Mouse (Mus musculus) T-cell, adult 2 months (primary cell): ENCODE data around the gene Iffo1.
A peak's percentile ranks its signal among the peaks of the same experiment; 100 is the strongest.

Source experiments
- DNase-seq: peaks from one replicate; pipeline ENCODE4 v3.0.0; 2022; ENCODE audit warnings: low spot score

The Iffo1 gene

DNA sequence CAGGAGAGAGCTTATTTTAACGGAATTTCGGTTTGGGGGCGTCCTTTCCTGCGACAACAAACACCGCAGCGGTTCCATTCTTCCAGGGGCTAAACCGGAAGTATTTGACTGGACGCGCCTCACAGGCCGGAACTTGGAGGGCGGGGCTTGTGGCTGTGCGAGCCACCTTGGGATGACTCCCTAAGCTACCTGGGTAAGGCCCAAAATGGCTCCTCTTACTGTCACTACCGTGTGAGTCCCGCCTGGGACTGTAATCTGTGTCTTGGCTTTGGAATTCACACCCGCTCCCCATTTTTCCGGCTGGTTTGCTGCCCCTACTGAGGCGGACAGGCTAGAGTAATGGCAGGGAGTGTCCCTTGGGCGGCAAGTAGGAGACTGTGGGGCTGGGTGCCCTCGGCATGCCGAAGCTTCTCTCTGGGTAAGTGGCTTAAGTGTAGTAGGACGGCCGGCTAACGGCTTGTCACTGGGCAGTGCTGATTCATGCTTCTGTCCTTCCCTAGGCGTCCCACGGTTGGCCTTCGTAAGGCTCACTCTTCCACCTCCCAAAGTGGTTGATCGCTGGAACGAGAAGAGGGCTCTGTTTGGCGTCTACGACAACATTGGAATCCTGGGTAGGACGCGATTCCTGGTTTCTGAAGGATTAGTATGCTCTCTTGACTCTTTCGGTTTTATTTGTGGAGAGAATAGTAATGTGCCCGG lies 47.1 kb downstream of the Iffo1 start:
- peak; percentile 85 for DNase-seq

DNA sequence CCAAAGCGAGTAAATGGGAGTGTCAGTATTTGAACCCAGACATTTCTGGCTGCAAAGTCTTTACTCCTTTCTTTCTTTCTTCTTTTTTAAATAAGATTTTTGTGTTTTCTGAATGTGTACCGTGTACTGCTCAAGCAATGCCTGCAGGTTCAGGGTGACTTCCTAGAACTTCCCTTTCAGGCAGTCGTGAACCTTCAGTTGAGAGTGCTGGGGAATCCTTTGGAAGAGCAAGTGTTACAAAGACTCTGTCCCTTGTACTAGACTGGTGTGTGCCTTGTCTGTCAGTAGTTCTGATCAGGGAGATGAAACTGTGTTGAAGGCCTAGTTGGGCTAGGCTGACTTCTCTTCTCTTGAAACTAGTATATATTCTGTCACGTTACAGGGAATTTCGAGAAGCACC lies 47.8 kb downstream of the Iffo1 start:
- no peak for DNase-seq

DNA sequence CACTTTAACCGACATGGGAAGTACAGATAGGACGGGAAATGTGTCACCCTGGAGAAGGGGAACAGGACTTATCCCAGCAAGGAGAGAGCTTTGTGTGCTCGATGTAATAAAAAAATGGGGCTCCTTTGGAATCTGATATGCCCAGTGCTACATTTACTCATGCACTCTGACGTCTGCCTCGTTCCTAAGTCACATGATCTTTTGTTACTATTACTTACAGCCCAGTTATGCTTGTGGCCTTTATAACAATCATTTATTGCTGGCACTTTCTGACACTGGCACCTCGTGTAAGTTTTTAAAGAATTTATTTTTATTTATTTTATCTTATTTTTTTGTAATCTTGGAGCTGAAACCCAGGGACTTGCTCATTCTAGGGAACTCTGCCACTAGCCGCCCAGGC lies 48.3 kb downstream of the Iffo1 start:
- no peak for DNase-seq

DNA sequence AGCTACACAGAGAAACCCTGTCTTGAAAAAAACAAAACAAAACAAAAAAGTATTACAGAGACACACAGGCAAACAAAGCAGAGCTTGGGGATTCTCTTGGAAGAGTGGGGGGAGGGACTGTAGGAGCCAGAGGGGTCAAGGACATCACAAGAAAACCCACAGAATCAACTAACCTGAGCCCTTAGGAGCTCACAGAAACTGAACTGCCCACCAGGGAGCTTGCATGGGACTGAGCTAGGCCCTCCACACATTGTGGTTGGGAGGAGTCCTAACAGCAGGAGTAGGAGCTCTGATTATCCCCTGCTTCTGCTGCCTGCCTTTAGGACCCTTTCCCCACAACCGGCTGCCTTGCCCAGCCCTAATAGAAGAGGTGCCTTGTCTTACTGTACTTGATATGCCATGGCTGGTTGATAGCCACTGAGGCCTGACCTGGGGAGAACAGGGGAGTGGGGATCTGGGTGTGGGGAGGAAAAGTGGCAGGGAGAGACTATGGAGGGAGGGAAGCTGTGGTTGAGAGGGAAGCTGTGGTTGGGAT lies 50.6 kb downstream of the Iffo1 start:
- DNase-seq: no peak

GRCm38 (mm10) chr6:125196301-125196700 lies 51.3 kb downstream of the Iffo1 start:
- no peak for DNase-seq

- no peak for DNase-seq
Observed at GRCm38 (mm10) chr6:125197166-125197565, 52.1 kb downstream of the Iffo1 start.

DNA sequence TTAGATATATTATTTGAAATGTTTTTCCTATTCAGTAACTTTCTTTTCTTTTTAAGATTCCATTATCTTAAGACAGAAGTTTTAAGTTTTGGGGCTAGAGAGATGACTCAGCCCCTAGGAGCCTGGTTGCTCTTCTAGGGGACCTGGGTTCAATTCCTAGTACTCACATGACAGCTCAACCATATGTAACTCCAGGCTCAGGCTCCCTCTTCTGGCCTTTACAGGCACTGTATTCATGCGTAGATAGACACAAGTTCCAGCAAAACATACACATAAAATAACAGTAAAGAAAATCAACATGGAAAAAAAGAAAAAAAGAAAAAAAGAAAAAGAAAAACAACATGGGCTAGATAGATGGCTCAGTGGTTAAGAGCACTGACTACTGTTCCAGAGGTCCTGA lies 65.4 kb downstream of the Iffo1 start:
- DNase-seq: no peak
